Mouse (Mus musculus) olfactory bulb, adult 2 months (tissue): ENCODE measurements around the gene Dlx5.

Experiments used
- CTCF ChIP-seq: fragments of 200-500 bp; IDR thresholded peaks from 2 replicates; pipeline ENCODE4 v1.5.1; 2012; ENCODE audit warnings: low read depth, mild to moderate bottlenecking, low read length, moderate library complexity; ENCODE audit not compliant: insufficient read depth
- POLR2A ChIP-seq: fragments of 200-500 bp; IDR thresholded peaks from 2 replicates; pipeline ENCODE4 v1.6.1; 2012; ENCODE audit warnings: mild to moderate bottlenecking, low read depth, low read length, moderate library complexity; ENCODE audit not compliant: insufficient read depth

GRCm38 (mm10) chr6:6880361-6881114, 1.3 kb downstream of the Dlx5 start:
- TF ChIP-seq POLR2A (no peak), CTCF (no peak)
